Mouse (Mus musculus) embryonic facial prominence, embryonic 13.5 days (tissue): ENCODE results near the gene Kif16b. TPM values are rescaled to one million over a fixed set of nuclear protein-coding genes. Genes with fewer than 3 reads are reported as not detected.

Source experiments
- ATAC-seq: fragments of 200-750 bp; cut with Nextera tagmentation; 2 replicates; pipeline ENCODE4 v1.8.0; 2017; ENCODE audit warnings: low read depth; ENCODE audit not compliant: insufficient number of reproducible peaks, insufficient read depth, low FRiP score, low TSS enrichment
- H3K27ac ChIP-seq: fragments of 300-500 bp; sonication (generic); 2 replicates; pipeline ENCODE4 v1.5.1; 2015; ENCODE audit warnings: moderate library complexity, mild to moderate bottlenecking, inconsistent platforms
- H3K27me3 ChIP-seq: fragments of 300-500 bp; sonication (generic); 2 replicates; pipeline ENCODE4 v1.6.1; 2015; ENCODE audit warnings: mild to moderate bottlenecking, inconsistent platforms
- H3K36me3 ChIP-seq: fragments of 300-500 bp; sonication (generic); 2 replicates; pipeline ENCODE4 v1.6.1; 2015; ENCODE audit warnings: mild to moderate bottlenecking, inconsistent platforms
- H3K4me1 ChIP-seq: fragments of 300-500 bp; sonication (generic); 2 replicates; pipeline ENCODE4 v1.6.1; 2015; ENCODE audit warnings: inconsistent platforms
- H3K4me2 ChIP-seq: fragments of 300-500 bp; sonication (generic); 2 replicates; pipeline ENCODE4 v1.6.1; 2015; ENCODE audit warnings: moderate library complexity, mild to moderate bottlenecking, inconsistent platforms
- H3K4me3 ChIP-seq: fragments of 300-500 bp; sonication (generic); 2 replicates; pipeline ENCODE4 v1.5.1; 2015; ENCODE audit warnings: mild to moderate bottlenecking, inconsistent platforms
- H3K9ac ChIP-seq: fragments of 300-500 bp; sonication (generic); 2 replicates; pipeline ENCODE4 v1.6.1; 2015; ENCODE audit warnings: mild to moderate bottlenecking, inconsistent platforms
- H3K9me3 ChIP-seq: fragments of 300-500 bp; sonication (generic); 2 replicates; pipeline ENCODE4 v1.6.1; 2016; ENCODE audit warnings: inconsistent platforms
- WGBS: fragments of 180-500 bp; shearing (Covaris S2); methylation state at CpG from one replicate; pipeline ENCODE4 v1.1.7; 2015; ENCODE audit warnings: mixed read lengths; 5-methylcytosine and 5-hydroxymethylcytosine counted together
- polyA plus RNA-seq: library from polyadenylated mRNA; unstranded; fragments of >200 nt; fragmentation: Nextera tagmentation; extraction: Ambion mirVana; gene quantifications from 2 replicates; pipeline ENCODE4 v1.2.1, GENCODE M21; 2015

The Kif16b gene
- polyA plus RNA-seq, 1 experiment from 2014 or later: 12.1 TPM

GRCm38 (mm10) chr2:142608778-142609177 is 292.6 kb downstream of the Kif16b start:
- Histone ChIP-seq H3K9me3 (no peaks in the 10 kb centered on the region), H3K4me3 (no peak overlapping the region), H3K27ac (peak overlapping the region; percentile 83), H3K36me3 (no peaks in the 10 kb centered on the region), H3K4me1 (peaks cover 29% of the 10 kb centered on the region), H3K4me2 (peak overlapping the region; percentile 30; the same call in 1 of the 2 replicates), H3K9ac (no peak overlapping the region), H3K27me3 (no peaks in the 10 kb centered on the region)
- WGBS: 33% methylated on average over 17 of the region's 17 CpGs
- ATAC-seq: 0 out of 2 replicates have a peak, but pooled peaks have one; percentile 26

GRCm38 (mm10) chr2:142604762-142605161 is 296.6 kb downstream of the Kif16b start:
- H3K9ac ChIP-seq: no peak overlapping the region
- peaks cover 13% of the 10 kb centered on the region for H3K4me1 ChIP-seq
- no peaks in the 10 kb centered on the region for H3K27me3 ChIP-seq
- no peak overlapping the region for H3K4me2 ChIP-seq
- WGBS: 83% methylated on average over 4 of the region's 4 CpGs
- H3K4me3 ChIP-seq: no peak overlapping the region
- ATAC-seq: no peak
- H3K36me3 ChIP-seq: no peaks in the 10 kb centered on the region
- H3K27ac ChIP-seq: no peak overlapping the region
- no peaks in the 10 kb centered on the region for H3K9me3 ChIP-seq

- no peak for ATAC-seq
- Histone ChIP-seq H3K27me3 (no peaks in the 10 kb centered on the region), H3K4me3 (no peak overlapping the region), H3K27ac (no peak overlapping the region), H3K4me2 (no peak overlapping the region), H3K9me3 (no peaks in the 10 kb centered on the region), H3K4me1 (no peaks in the 10 kb centered on the region), H3K9ac (no peak overlapping the region), H3K36me3 (no peaks in the 10 kb centered on the region)
- whole genome bisulfite sequencing: 32% methylated on average over 2 of the region's 2 CpGs
Observed at GRCm38 (mm10) chr2:142603210-142603609, 298.1 kb downstream of the Kif16b start.

GRCm38 (mm10) chr2:142599235-142599634 is 302.1 kb downstream of the Kif16b start:
- Histone ChIP-seq H3K4me3 (no peak overlapping the region), H3K36me3 (no peaks in the 10 kb centered on the region), H3K4me2 (no peak overlapping the region), H3K27ac (no peak overlapping the region), H3K4me1 (no peaks in the 10 kb centered on the region), H3K27me3 (no peaks in the 10 kb centered on the region), H3K9ac (no peak overlapping the region), H3K9me3 (no peaks in the 10 kb centered on the region)
- WGBS: 81% methylated on average over 4 of the region's 4 CpGs
- no peak for ATAC-seq

GRCm38 (mm10) chr2:142596176-142597170 is 304.9 kb downstream of the Kif16b start:
- Histone ChIP-seq H3K4me3 (no peak overlapping the region), H3K27ac (no peak overlapping the region), H3K9me3 (no peaks in the 10 kb centered on the region), H3K36me3 (no peaks in the 10 kb centered on the region), H3K4me2 (no peak overlapping the region), H3K4me1 (no peaks in the 10 kb centered on the region), H3K27me3 (no peaks in the 10 kb centered on the region), H3K9ac (no peak overlapping the region)
- WGBS: 83% methylated on average over 17 of the region's 17 CpGs
- ATAC-seq: no peak

- Histone ChIP-seq H3K36me3 (no peaks in the 10 kb centered on the region), H3K4me1 (peaks cover 17% of the 10 kb centered on the region; the same call in 1 of the 2 replicates), H3K9me3 (no peaks in the 10 kb centered on the region), H3K9ac (no peak overlapping the region), H3K4me2 (no peak overlapping the region), H3K4me3 (no peak overlapping the region), H3K27me3 (no peaks in the 10 kb centered on the region), H3K27ac (no peak overlapping the region)
- no peak for ATAC-seq
Observed at GRCm38 (mm10) chr2:142590938-142591337, 310.4 kb downstream of the Kif16b start.

GRCm38 (mm10) chr2:142590284-142590724 is 311.0 kb downstream of the Kif16b start:
- Histone ChIP-seq H3K4me1 (peaks cover 17% of the 10 kb centered on the region; the same call in 1 of the 2 replicates), H3K9me3 (no peaks in the 10 kb centered on the region), H3K27ac (0 out of 2 replicates have a peak overlapping the region, but pooled peaks have one; percentile 28), H3K4me2 (peak overlapping the region; percentile 43), H3K36me3 (no peaks in the 10 kb centered on the region), H3K9ac (no peak overlapping the region), H3K27me3 (no peaks in the 10 kb centered on the region), H3K4me3 (no peak overlapping the region)
- 6% methylated on average over 6 of the region's 6 CpGs for WGBS
- no peak for ATAC-seq

- ATAC-seq: peak; percentile 52; the same call in 1 of the 2 replicates
- Histone ChIP-seq H3K27me3 (no peaks in the 10 kb centered on the region), H3K27ac (peak overlapping the region; percentile 28; the same call in 1 of the 2 replicates), H3K36me3 (no peaks in the 10 kb centered on the region), H3K9ac (no peak overlapping the region), H3K4me1 (peaks cover 17% of the 10 kb centered on the region; the same call in 1 of the 2 replicates), H3K9me3 (no peaks in the 10 kb centered on the region), H3K4me3 (no peak overlapping the region), H3K4me2 (peak overlapping the region; percentile 43)
- WGBS: 14% methylated on average over 14 of the region's 14 CpGs
Observed at GRCm38 (mm10) chr2:142589403-142590283, 311.7 kb downstream of the Kif16b start.

- H3K4me1 ChIP-seq: peaks cover 17% of the 10 kb centered on the region; the same call in 1 of the 2 replicates
- 91% methylated on average over 5 of the region's 5 CpGs for WGBS
- H3K4me3 ChIP-seq: no peak overlapping the region
Observed at GRCm38 (mm10) chr2:142585845-142586244, 315.5 kb downstream of the Kif16b start.

GRCm38 (mm10) chr2:142584851-142585737 is 316.2 kb downstream of the Kif16b start:
- Histone ChIP-seq H3K9ac (no peak overlapping the region), H3K27ac (no peak overlapping the region), H3K36me3 (no peaks in the 10 kb centered on the region), H3K4me3 (no peak overlapping the region), H3K27me3 (no peaks in the 10 kb centered on the region), H3K4me1 (peaks cover 10% of the 10 kb centered on the region; the same call in 1 of the 2 replicates), H3K9me3 (no peaks in the 10 kb centered on the region), H3K4me2 (no peak overlapping the region)
- 86% methylated on average over 11 of the region's 11 CpGs for WGBS
- ATAC-seq: no peak

More at GRCm38 (mm10) chr2:142585845-142586244, 315.5 kb downstream of the Kif16b start:
- no peak for ATAC-seq
- no peaks in the 10 kb centered on the region for H3K36me3 ChIP-seq
- H3K27ac ChIP-seq: no peak overlapping the region
- no peaks in the 10 kb centered on the region for H3K27me3 ChIP-seq
- no peaks in the 10 kb centered on the region for H3K9me3 ChIP-seq
- no peak overlapping the region for H3K9ac ChIP-seq
- H3K4me2 ChIP-seq: no peak overlapping the region
